Mouse (Mus musculus) brain, embryonic 14.5 days (tissue): ENCODE data around the gene 2310057M21Rik.
"Not testable (repeated sequence)": the region's sequence is repeated elsewhere in the genome, so short reads cannot be mapped to it uniquely, and the experiment has no call there.

ENCODE experiments used
- CTCF ChIP-seq: fragments of 200-500 bp; IDR thresholded peaks from 2 replicates; pipeline ENCODE4 v1.5.1; 2012; ENCODE audit warnings: inconsistent platforms, mild to moderate bottlenecking, moderate library complexity, borderline replicate concordance; ENCODE audit not compliant: insufficient read depth, insufficient read length; ENCODE audit errors: extremely low read depth
- POLR2A ChIP-seq: fragments of 200-500 bp; IDR thresholded peaks from 2 replicates; pipeline ENCODE4 v1.6.1; 2012; ENCODE audit warnings: mild to moderate bottlenecking, inconsistent platforms, borderline replicate concordance; ENCODE audit not compliant: poor library complexity, insufficient read depth, insufficient read length, severe bottlenecking; ENCODE audit errors: extremely low read depth

GRCm38 (mm10) chr7:131391761-131392160, 29.2 kb upstream of the 2310057M21Rik start:
- TF ChIP-seq CTCF, POLR2A: not testable (repeated sequence)
